Mouse (Mus musculus) midbrain, postnatal 0 days (tissue): Measurements from ENCODE around the gene Relt. TPM values are rescaled to one million over a fixed set of nuclear protein-coding genes. Genes with fewer than 3 reads are reported as not detected.
A peak's percentile ranks its signal among the peaks of the same experiment; 100 is the strongest.

Source experiments
- ATAC-seq: fragments of 200-750 bp; cut with Nextera tagmentation; 2 replicates; pipeline ENCODE4 v1.8.0; 2017; ENCODE audit warnings: moderate number of reproducible peaks, mild to moderate bottlenecking, moderate TSS enrichment, moderate library complexity; ENCODE audit not compliant: low FRiP score
- DNase-seq: peaks from one replicate; pipeline ENCODE4 v3.0.0-alpha.2; 2015; ENCODE audit warnings: low spot score
- H3K27ac ChIP-seq: fragments of 300-500 bp; sonication (generic); 2 replicates; pipeline ENCODE4 v1.5.1; 2014; ENCODE audit warnings: low read depth, mild to moderate bottlenecking, low read length, mixed read lengths
- H3K27me3 ChIP-seq: fragments of 300-500 bp; sonication (generic); 2 replicates; pipeline ENCODE4 v1.6.1; 2014; ENCODE audit warnings: low read length, control low read depth, mixed read lengths; ENCODE audit not compliant: insufficient read depth
- H3K36me3 ChIP-seq: fragments of 300-500 bp; sonication (generic); 2 replicates; pipeline ENCODE4 v1.6.1; 2014; ENCODE audit warnings: low read length, control low read depth, mixed read lengths; ENCODE audit not compliant: insufficient read depth
- H3K4me1 ChIP-seq: fragments of 300-500 bp; sonication (generic); 2 replicates; pipeline ENCODE4 v1.6.1; 2014; ENCODE audit warnings: mild to moderate bottlenecking, control low read depth, antibody characterized with exemption, low read length, mixed read lengths; ENCODE audit not compliant: insufficient read depth
- H3K4me2 ChIP-seq: fragments of 300-500 bp; sonication (generic); 2 replicates; pipeline ENCODE4 v1.6.1; 2014; ENCODE audit warnings: low read depth, mild to moderate bottlenecking, low read length, mixed read lengths; ENCODE audit not compliant: poor library complexity, severe bottlenecking
- H3K4me3 ChIP-seq: fragments of 300-500 bp; sonication (generic); 2 replicates; pipeline ENCODE4 v1.5.1; 2014; ENCODE audit warnings: low read depth, mild to moderate bottlenecking, low read length, moderate library complexity
- H3K9ac ChIP-seq: fragments of 300-500 bp; sonication (generic); replicated peaks from 2 replicates; pipeline ENCODE4 v1.6.1; 2014; ENCODE audit warnings: mild to moderate bottlenecking, low read length, moderate library complexity, mixed read lengths; ENCODE audit not compliant: poor library complexity, severe bottlenecking
- H3K9me3 ChIP-seq: fragments of 300-500 bp; sonication (generic); 2 replicates; pipeline ENCODE4 v1.6.1; 2016; ENCODE audit warnings: low read length, control low read depth
- CTCF ChIP-seq: IDR thresholded peaks from 2 replicates; pipeline ENCODE4 v1.5.1; 2016; ENCODE audit warnings: antibody characterized with exemption, mild to moderate bottlenecking
- WGBS: fragments of 180-500 bp; shearing (Covaris S2); extraction: QIAGEN DNeasy Blood & Tissue Kit; methylation state at CpG from one replicate; pipeline ENCODE4 v1.1.7; 2014; 5-methylcytosine and 5-hydroxymethylcytosine counted together
- polyA plus RNA-seq: library from polyadenylated mRNA; unstranded; fragments of >200 nt; fragmentation: Nextera tagmentation; extraction: Ambion mirVana; gene quantifications from 2 replicates; pipeline ENCODE4 v1.2.1, GENCODE M21; 2015
- total RNA-seq: library from RNA; depleted of rRNA; stranded (reverse); fragments of >200 nt; gene quantifications from 2 replicates; pipeline ENCODE4 v1.2.3, GENCODE M21; 2014

Gene Relt
- total and polyA plus RNA-seq, 2 experiments from 2014 or later: 5.3 to 7.8 TPM

DNA sequence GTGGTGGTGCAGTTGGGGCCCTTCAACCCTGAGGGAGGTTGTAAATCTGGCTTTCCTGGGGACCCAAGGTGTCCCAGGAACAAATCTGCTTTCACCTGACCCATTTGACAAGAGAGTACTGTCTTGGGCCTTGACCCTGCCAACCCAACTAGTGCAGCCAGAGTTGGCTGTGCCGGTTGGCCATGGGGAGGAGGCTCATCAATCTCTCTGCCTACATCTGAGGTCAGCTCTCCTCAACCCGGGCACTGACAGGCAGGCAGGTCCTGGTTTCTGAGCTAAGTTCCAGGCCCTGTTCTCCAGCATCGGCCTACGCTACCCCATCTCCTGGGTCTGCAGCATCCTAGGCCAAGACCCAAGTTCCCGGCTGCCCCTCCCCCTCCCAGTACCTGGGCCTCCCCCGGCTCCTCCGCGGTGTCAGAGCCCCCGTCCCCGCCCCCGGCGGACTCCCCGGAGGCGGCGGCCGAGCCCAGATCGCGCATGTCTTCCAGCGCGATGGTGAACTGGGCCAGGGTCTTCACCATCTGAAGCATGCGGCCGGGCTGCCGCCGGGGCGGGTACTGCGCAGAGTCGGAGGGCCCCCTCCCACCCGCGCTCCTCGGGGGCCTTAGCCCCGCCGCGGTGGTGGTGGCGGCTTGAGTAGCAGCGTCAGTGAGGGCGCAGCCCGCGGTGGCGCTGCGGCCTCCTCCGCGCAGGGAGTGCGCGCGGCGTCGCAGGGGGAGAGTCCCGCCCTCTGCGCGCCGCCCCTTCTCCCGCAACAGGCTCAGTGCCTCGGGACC lies 31.0 kb upstream of the Relt start:
- Histone ChIP-seq H3K4me2 (peak overlapping the region; percentile 89), H3K36me3 (peaks cover 11% of the 10 kb centered on the region), H3K4me3 (peak overlapping the region; percentile 59), H3K27ac (peak overlapping the region; percentile 72), H3K27me3 (no peaks in the 10 kb centered on the region), H3K9ac (peak overlapping the region; percentile 82), H3K4me1 (peaks cover 17% of the 10 kb centered on the region; the same call in 1 of the 2 replicates), H3K9me3 (no peaks in the 10 kb centered on the region)
- DNase-seq (peak; percentile 67), ATAC-seq (peak; percentile 78)
- 6% methylated on average over 36 of the region's 53 CpGs for WGBS
- peak; percentile 26; the same call in 1 of the 2 replicates for TF ChIP-seq CTCF

GRCm38 (mm10) chr7:100893249-100894056 lies 30.2 kb upstream of the Relt start:
- H3K9ac ChIP-seq: peak overlapping the region; percentile 82
- peaks cover 17% of the 10 kb centered on the region; the same call in 1 of the 2 replicates for H3K4me1 ChIP-seq
- H3K27me3 ChIP-seq: no peaks in the 10 kb centered on the region
- H3K4me2 ChIP-seq: peak overlapping the region; percentile 89
- peaks cover 11% of the 10 kb centered on the region for H3K36me3 ChIP-seq
- H3K4me3 ChIP-seq: peak overlapping the region; percentile 59
- peak; percentile 35 for TF ChIP-seq CTCF
- H3K27ac ChIP-seq: peak overlapping the region; percentile 72
- peak; percentile 43 for DNase-seq
- peak; percentile 28 for ATAC-seq
- 20% methylated on average over 20 of the region's 20 CpGs for WGBS
- no peaks in the 10 kb centered on the region for H3K9me3 ChIP-seq

GRCm38 (mm10) chr7:100886535-100886934 lies 23.3 kb upstream of the Relt start:
- ATAC-seq (no peak), DNase-seq (peak; percentile 60)
- Histone ChIP-seq H3K27ac (no peak overlapping the region), H3K4me2 (no peak overlapping the region), H3K9ac (no peak overlapping the region), H3K36me3 (peaks cover 43% of the 10 kb centered on the region), H3K4me1 (no peaks in the 10 kb centered on the region), H3K27me3 (no peaks in the 10 kb centered on the region), H3K4me3 (no peak overlapping the region), H3K9me3 (no peaks in the 10 kb centered on the region)
- peak; percentile 91 for TF ChIP-seq CTCF
- 31% methylated on average over 3 of the region's 3 CpGs for WGBS

- no peak overlapping the region for H3K4me2 ChIP-seq
- H3K4me1 ChIP-seq: no peaks in the 10 kb centered on the region
- no peak overlapping the region for H3K27ac ChIP-seq
- peaks cover 51% of the 10 kb centered on the region for H3K36me3 ChIP-seq
- no peaks in the 10 kb centered on the region for H3K9me3 ChIP-seq
- WGBS: 95% methylated on average over 4 of the region's 4 CpGs
- DNase-seq (no peak), ATAC-seq (no peak)
- TF ChIP-seq CTCF: no peak
- H3K27me3 ChIP-seq: no peaks in the 10 kb centered on the region
- H3K4me3 ChIP-seq: no peak overlapping the region
- no peak overlapping the region for H3K9ac ChIP-seq
These were observed 21.2 kb upstream of the Relt start for GRCm38 (mm10) chr7:100884460-100884859.

- TF ChIP-seq CTCF: no peak
- Histone ChIP-seq H3K9me3 (no peaks in the 10 kb centered on the region), H3K4me3 (no peak overlapping the region), H3K27me3 (no peaks in the 10 kb centered on the region), H3K4me1 (no peaks in the 10 kb centered on the region), H3K9ac (no peak overlapping the region), H3K27ac (no peak overlapping the region), H3K36me3 (peaks cover 71% of the 10 kb centered on the region), H3K4me2 (no peak overlapping the region)
- DNase-seq: no peak
- ATAC-seq: no peak
- whole genome bisulfite sequencing: 93% methylated on average over 4 of the region's 4 CpGs
These were observed 18.7 kb upstream of the Relt start for GRCm38 (mm10) chr7:100881950-100882349.

GRCm38 (mm10) chr7:100881531-100881930 lies 18.3 kb upstream of the Relt start:
- WGBS: 92% methylated on average over 9 of the region's 9 CpGs
- Histone ChIP-seq H3K9ac (no peak overlapping the region), H3K27ac (no peak overlapping the region), H3K9me3 (no peaks in the 10 kb centered on the region), H3K4me1 (no peaks in the 10 kb centered on the region), H3K36me3 (peaks cover 74% of the 10 kb centered on the region), H3K4me2 (no peak overlapping the region), H3K27me3 (no peaks in the 10 kb centered on the region), H3K4me3 (no peak overlapping the region)
- no peak for ATAC-seq
- no peak for TF ChIP-seq CTCF
- DNase-seq: no peak
